Mouse (Mus musculus) G1E (cell line): Measurements from ENCODE around the gene Tbcel. TPM values are rescaled to one million over a fixed set of nuclear protein-coding genes. Genes with fewer than 3 reads are reported as not detected.
A peak's percentile ranks its signal among the peaks of the same experiment; 100 is the strongest.

Experiments
- ATAC-seq: 2 replicates; pipeline ENCODE4 v1.8.0; 2016; ENCODE audit warnings: mild to moderate bottlenecking; ENCODE audit not compliant: insufficient number of reproducible peaks, poor library complexity, low FRiP score, severe bottlenecking; ENCODE audit errors: extremely low read depth
- DNase-seq: peaks from one replicate; pipeline ENCODE4 v3.0.0; 2012; ENCODE audit warnings: low spot score
- H3K27me3 ChIP-seq: 2 replicates; pipeline ENCODE4 v1.6.1; 2012; ENCODE audit warnings: mild to moderate bottlenecking, low read length, inconsistent platforms; ENCODE audit not compliant: insufficient read depth
- H3K36me3 ChIP-seq: replicated peaks from 2 replicates; pipeline ENCODE3; 2012; ENCODE audit warnings: mild to moderate bottlenecking, inconsistent platforms
- H3K4me1 ChIP-seq: 2 replicates; pipeline ENCODE4 v1.6.1; 2012; ENCODE audit warnings: low read depth, low read length, inconsistent platforms, mixed read lengths; ENCODE audit not compliant: insufficient read depth
- H3K4me3 ChIP-seq: 2 replicates; pipeline ENCODE4 v1.5.1; 2012; ENCODE audit warnings: low read depth, mild to moderate bottlenecking, inconsistent platforms, low read length, moderate library complexity, mixed read lengths
- H3K9me3 ChIP-seq: replicated peaks from 2 replicates; pipeline ENCODE4 v1.6.1; 2012; ENCODE audit warnings: inconsistent platforms
- CTCF ChIP-seq: IDR thresholded peaks from 2 replicates; pipeline ENCODE4 v1.5.1; 2012; ENCODE audit warnings: low read depth, low read length, inconsistent platforms, mixed read lengths
- GATA1 ChIP-seq: IDR thresholded peaks from 2 replicates; pipeline ENCODE4 v1.6.1; 2012; ENCODE audit warnings: borderline replicate concordance, low read length, inconsistent platforms, mixed read lengths
- GATA2 ChIP-seq: IDR thresholded peaks from 2 replicates; pipeline ENCODE4 v1.6.1; 2012; ENCODE audit warnings: low read depth, low read length, inconsistent platforms, borderline replicate concordance
- POLR2AphosphoS5 ChIP-seq: IDR thresholded peaks from 2 replicates; pipeline ENCODE4 v1.6.1; 2012; ENCODE audit warnings: low read depth, low read length, inconsistent platforms; ENCODE audit not compliant: insufficient replicate concordance
- TAL1 ChIP-seq: conservative IDR thresholded peaks from 2 replicates; pipeline ENCODE4 v1.6.1; 2012; ENCODE audit warnings: low read depth, low read length, inconsistent platforms, mixed read lengths
- polyA plus RNA-seq: library from polyadenylated mRNA; stranded (reverse); fragments of >175 nt; gene quantifications from 2 replicates; pipeline ENCODE4 v1.2.3, GENCODE M21; 2012
- total RNA-seq, 2 experiments: library from RNA; stranded (forward) in 1 of 2; stranded (reverse) in 1 of 2; fragments of 200-1000 nt in 1 of 2; fragments of >200 nt in 1 of 2; fragmentation: Nextera tagmentation in 1 of 2; gene quantifications; 2 replicates each; pipeline ENCODE4 v1.2.3; 2014 to 2017

The Tbcel gene
- total RNA-seq (2014; fragmentation: Nextera tagmentation) (31.0 and 31.1 TPM in 2 replicates), total RNA-seq (2017) (31.0 and 33.3 TPM in 2 replicates), polyA plus RNA-seq (4.2 and 4.8 TPM in 2 replicates)

- DNase-seq (no peak), ATAC-seq (no peak)
- Histone ChIP-seq H3K9me3 (no peaks in the 10 kb centered on the region), H3K36me3 (no peaks in the 10 kb centered on the region), H3K4me3 (no peak within 1 kb of the TSS), H3K27me3 (peaks cover 8% of the 10 kb centered on the region; the same call in 1 of the 2 replicates), H3K4me1 (no peaks in the 10 kb centered on the region)
- TF ChIP-seq TAL1 (no peak), POLR2AphosphoS5 (no peak), CTCF (no peak)
Measured at GRCm38 (mm10) chr9:42507709-42508108, at the start of gene Tbcel. Gene Tbcel, minus strand, starts transcription at chr9:42507809.

- no peaks in the 10 kb centered on the region for H3K4me1 ChIP-seq
- ATAC-seq = no peak
- H3K27me3 ChIP-seq = peaks cover 2% of the 10 kb centered on the region
- no peak overlapping the region for H3K4me3 ChIP-seq
- H3K36me3 ChIP-seq = no peaks in the 10 kb centered on the region
- no peak for DNase-seq
- H3K9me3 ChIP-seq = no peaks in the 10 kb centered on the region
- TF ChIP-seq TAL1 (no peak), GATA1 (no peak), POLR2AphosphoS5 (no peak), GATA2 (no peak), CTCF (no peak)
Measured at GRCm38 (mm10) chr9:42555186-42555585, 47.6 kb upstream of the Tbcel start.

- H3K4me3 ChIP-seq = no peak overlapping the region
- no peaks in the 10 kb centered on the region for H3K4me1 ChIP-seq
- DNase-seq (peak; percentile 33), ATAC-seq (no peak)
- TF ChIP-seq CTCF = peak; percentile 60
- TF ChIP-seq GATA1 = no peak
- TF ChIP-seq GATA2 = no peak
- no peak for TF ChIP-seq TAL1
- TF ChIP-seq POLR2AphosphoS5 = no peak
- peaks cover 19% of the 10 kb centered on the region for H3K27me3 ChIP-seq
- no peaks in the 10 kb centered on the region for H3K9me3 ChIP-seq
- no peaks in the 10 kb centered on the region for H3K36me3 ChIP-seq
Measured at GRCm38 (mm10) chr9:42550116-42550515, 42.5 kb upstream of the Tbcel start.

- ATAC-seq (no peak), DNase-seq (no peak)
- H3K9me3 ChIP-seq = no peaks in the 10 kb centered on the region
- H3K36me3 ChIP-seq = no peaks in the 10 kb centered on the region
- no peaks in the 10 kb centered on the region for H3K4me1 ChIP-seq
- no peak for TF ChIP-seq GATA1
- TF ChIP-seq CTCF = no peak
- no peak for TF ChIP-seq GATA2
- no peak for TF ChIP-seq TAL1
- no peak for TF ChIP-seq POLR2AphosphoS5
- peaks cover 20% of the 10 kb centered on the region for H3K27me3 ChIP-seq
- H3K4me3 ChIP-seq = no peak overlapping the region
Measured at GRCm38 (mm10) chr9:42548981-42549380, 41.4 kb upstream of the Tbcel start.

- H3K27me3 ChIP-seq = peaks cover 19% of the 10 kb centered on the region
- TF ChIP-seq CTCF (no peak), GATA1 (no peak), POLR2AphosphoS5 (no peak), GATA2 (no peak), TAL1 (no peak)
- DNase-seq (no peak), ATAC-seq (no peak)
- H3K4me3 ChIP-seq = no peak overlapping the region
- no peaks in the 10 kb centered on the region for H3K4me1 ChIP-seq
- no peaks in the 10 kb centered on the region for H3K36me3 ChIP-seq
- no peaks in the 10 kb centered on the region for H3K9me3 ChIP-seq
Measured at GRCm38 (mm10) chr9:42544521-42544920, 36.9 kb upstream of the Tbcel start.

- no peak for DNase-seq
- TF ChIP-seq GATA2 (no peak), CTCF (no peak), GATA1 (no peak), POLR2AphosphoS5 (no peak), TAL1 (no peak)
- no peak for ATAC-seq
- no peaks in the 10 kb centered on the region for H3K36me3 ChIP-seq
- H3K4me3 ChIP-seq = no peak overlapping the region
- H3K4me1 ChIP-seq = no peaks in the 10 kb centered on the region
- peaks cover 6% of the 10 kb centered on the region for H3K27me3 ChIP-seq
- H3K9me3 ChIP-seq = no peaks in the 10 kb centered on the region
Measured at GRCm38 (mm10) chr9:42533491-42533890, 25.9 kb upstream of the Tbcel start.
